Mouse (Mus musculus) CH12.LX (cell line): ENCODE data around the gene Zfp472.

Experiments used
- CHD2 ChIP-seq: IDR thresholded peaks from 2 replicates; pipeline ENCODE4 v1.6.1; 2011; ENCODE audit warnings: low read length, improper control_type of control experiment
- CTCF ChIP-seq, 2 experiments: IDR thresholded peaks in 1 of 2; conservative IDR thresholded peaks in 1 of 2; 2 replicates each; pipeline ENCODE4 v1.5.1; 2011 to 2012; ENCODE audit warnings: low read depth in 2 of 2, low read length in 2 of 2, improper control_type of control experiment in 1 of 2, inconsistent platforms in 1 of 2, mild to moderate bottlenecking in 1 of 2, moderate library complexity in 1 of 2
- EP300 ChIP-seq: IDR thresholded peaks from 2 replicates; pipeline ENCODE4 v1.6.1; 2011; ENCODE audit warnings: low read length, improper control_type of control experiment
- JUND ChIP-seq: conservative IDR thresholded peaks from 2 replicates; pipeline ENCODE4 v1.6.1; 2011; ENCODE audit warnings: low read depth, low read length, improper control_type of control experiment
- KAT2A ChIP-seq: IDR thresholded peaks from 2 replicates; pipeline ENCODE4 v1.6.1; 2012; ENCODE audit warnings: low read length, improper control_type of control experiment, inconsistent platforms; ENCODE audit not compliant: insufficient replicate concordance
- MAFK ChIP-seq: IDR thresholded peaks from 2 replicates; pipeline ENCODE4 v1.6.1; 2011; ENCODE audit warnings: low read length, improper control_type of control experiment; ENCODE audit not compliant: insufficient replicate concordance
- MAX ChIP-seq: IDR thresholded peaks from 2 replicates; pipeline ENCODE4 v1.6.1; 2011; ENCODE audit warnings: low read length, improper control_type of control experiment
- POLR2A ChIP-seq: IDR thresholded peaks from 2 replicates; pipeline ENCODE4 v1.6.1; 2011; ENCODE audit warnings: low read depth, mild to moderate bottlenecking, improper control_type of control experiment, low read length
- RCOR1 ChIP-seq: conservative IDR thresholded peaks from 2 replicates; pipeline ENCODE4 v1.6.1; 2012; ENCODE audit warnings: low read depth, mild to moderate bottlenecking, inconsistent platforms, low read length, improper control_type of control experiment
- TCF12 ChIP-seq: IDR thresholded peaks from 2 replicates; pipeline ENCODE4 v1.6.1; 2014; ENCODE audit warnings: low read depth, mild to moderate bottlenecking, inconsistent platforms, low read length, improper control_type of control experiment
- UBTF ChIP-seq: IDR thresholded peaks from 2 replicates; pipeline ENCODE4 v1.6.1; 2012; ENCODE audit warnings: low read depth, mild to moderate bottlenecking, inconsistent platforms, low read length, improper control_type of control experiment, moderate library complexity
- USF1 ChIP-seq: IDR thresholded peaks from 2 replicates; pipeline ENCODE4 v1.6.1; 2014; ENCODE audit warnings: low read depth, mild to moderate bottlenecking, inconsistent platforms, low read length, improper control_type of control experiment

DNA sequence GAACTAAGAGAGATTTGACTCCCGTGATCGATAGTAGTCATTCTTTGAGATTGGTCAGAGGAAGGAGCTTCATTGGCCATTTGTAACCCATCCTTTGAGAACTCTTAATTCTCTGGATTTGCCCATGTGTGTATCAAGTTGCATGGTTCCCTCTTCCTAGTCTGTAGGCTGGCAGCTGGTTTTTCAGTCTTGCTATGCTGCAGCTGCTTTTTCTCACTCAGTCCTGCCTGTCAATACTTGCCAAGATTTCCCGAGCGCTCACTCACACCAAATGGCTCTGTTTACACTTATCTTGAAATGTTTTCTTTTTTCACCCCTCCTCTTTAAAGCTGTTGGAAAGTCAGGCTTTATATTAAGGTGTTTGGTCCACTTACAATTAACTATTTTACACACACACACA lies 15.7 kb downstream of the Zfp472 start:
- TF ChIP-seq UBTF (no peak), TCF12 (no peak), POLR2A (no peak), JUND (no peak), CTCF (conservative IDR thresholded peaks at IDR 0.05 in 1 of 2, IDR thresholded peaks at IDR 0.05 in 1 of 2; ENCODE audit: low read depth in 2 of 2, low read length in 2 of 2) (no peak), KAT2A (no peak), USF1 (no peak), EP300 (no peak), MAX (no peak), MAFK (no peak), CHD2 (no peak), RCOR1 (no peak)
